Mouse (Mus musculus): ENCODE results near the gene Vwa5a. TPM values are rescaled to one million over a fixed set of nuclear protein-coding genes. Genes with fewer than 3 reads are reported as not detected.

Gene Vwa5a
- 10 to 100 TPM in 1 of 2 experiments, 1 to 10 TPM in 1; 9.3 to 12.0 TPM for total RNA-seq (2021)
- long read RNA-seq, full-length matches to known transcripts: 3 of 6 reads
- long read RNA-seq, partial matches to known transcripts: 2 of 6 reads
- long read RNA-seq, other reads (novel, unspliced or antisense): 1 of 6 reads

GRCm38 (mm10) chr9:38718102-38718501 lies at the start of gene Vwa5a:
Gene Vwa5a, plus strand, starts transcription at chr9:38718268.
- no peak for DNase-seq (ENCODE audit: low spot score in 2 of 2)

- DNase-seq (ENCODE audit: low spot score in 2 of 2): no peak
These were observed 45.2 kb upstream of the Vwa5a start for GRCm38 (mm10) chr9:38672887-38673286.

- no peak for DNase-seq (ENCODE audit: low spot score in 2 of 2)
These were observed 43.6 kb upstream of the Vwa5a start, which contains the start of gene Olfr918 for GRCm38 (mm10) chr9:38674501-38674900. Gene Olfr918, minus strand, starts transcription at chr9:38674601.

GRCm38 (mm10) chr9:38718927-38719441 lies 916 bp downstream of the Vwa5a start:
- no peak for DNase-seq (ENCODE audit: low spot score in 2 of 2)

- no peak for DNase-seq (ENCODE audit: low spot score in 2 of 2)
These were observed 6.0 kb downstream of the Vwa5a start for GRCm38 (mm10) chr9:38724044-38724443.

GRCm38 (mm10) chr9:38728218-38728617 lies 10.2 kb downstream of the Vwa5a start:
- no peak for DNase-seq (ENCODE audit: low spot score in 2 of 2)

GRCm38 (mm10) chr9:38741408-38741807 lies 23.3 kb downstream of the Vwa5a start:
- DNase-seq (ENCODE audit: low spot score in 2 of 2): no peak

GRCm38 (mm10) chr9:38744619-38745315 lies 26.7 kb downstream of the Vwa5a start:
- DNase-seq (ENCODE audit: low spot score in 2 of 2): no peak

- DNase-seq (ENCODE audit: low spot score in 2 of 2): no peak
These were observed 33.9 kb downstream of the Vwa5a start, which contains the start of gene Olfr920 for GRCm38 (mm10) chr9:38751999-38752398. Gene Olfr920, plus strand, starts transcription at chr9:38752299.

GRCm38 (mm10) chr9:38772768-38773167 lies 54.7 kb downstream of the Vwa5a start, which contains the start of gene Olfr921:
Gene Olfr921, plus strand, starts transcription at chr9:38773068.
- no peak for DNase-seq (ENCODE audit: low spot score in 2 of 2)

- no peak for DNase-seq (ENCODE audit: low spot score in 2 of 2)
These were observed 74.6 kb downstream of the Vwa5a start for GRCm38 (mm10) chr9:38792689-38793088.

Other genes starting within 250 kb of the Vwa5a start
- under 1 TPM in 1 of 2 experiments, not detected in 1; 0.07 TPM for gene Olfr905, start 247.2 kb upstream of the Vwa5a start, total RNA-seq (2021)
- not detected for gene Olfr906, start 231.2 kb upstream of the Vwa5a start, total RNA-seq (2021)
- not detected for gene Olfr907, start 222.5 kb upstream of the Vwa5a start, total RNA-seq (2021)
- gene Olfr911-ps1, start 196.7 kb upstream of the Vwa5a start, total RNA-seq (2021): not detected
- gene Olfr910, start 180.4 kb upstream of the Vwa5a start, total RNA-seq (2021): not detected
- gene Olfr912, start 138.1 kb upstream of the Vwa5a start, total RNA-seq (2021): not detected
- not detected for gene Olfr913, start 125.5 kb upstream of the Vwa5a start, total RNA-seq (2021)
- not detected for gene Olfr914, start 113.2 kb upstream of the Vwa5a start, total RNA-seq (2021)
- gene Olfr916, start 58.4 kb upstream of the Vwa5a start, total RNA-seq (2021): not detected
- gene Olfr917, start 52.4 kb upstream of the Vwa5a start, total RNA-seq (2021): not detected
- not detected for gene Olfr918, start 43.7 kb upstream of the Vwa5a start, total RNA-seq (2021)
- gene Olfr919, start 14.6 kb upstream of the Vwa5a start, total RNA-seq (2021): not detected
- not detected for gene Olfr920, start 34.0 kb downstream of the Vwa5a start, total RNA-seq (2021)
- gene Olfr921, start 54.8 kb downstream of the Vwa5a start, total RNA-seq (2021): not detected
- not detected for gene Olfr922, start 96.3 kb downstream of the Vwa5a start, total RNA-seq (2021)
- not detected for gene Olfr923, start 108.3 kb downstream of the Vwa5a start, total RNA-seq (2021)
- gene Olfr924, start 126.2 kb downstream of the Vwa5a start, total RNA-seq (2021): not detected
- not detected for gene Olfr26, start 136.8 kb downstream of the Vwa5a start, total RNA-seq (2021)
- gene Olfr926, start 158.9 kb downstream of the Vwa5a start, total RNA-seq (2021): not detected
- gene Olfr930, start 211.5 kb downstream of the Vwa5a start, total RNA-seq (2021): not detected